Mouse (Mus musculus) cerebellum, adult 8-10 months (tissue): Measurements from ENCODE around the gene Trank1.

Experiments
- DNase-seq: peaks from one replicate; pipeline ENCODE4 v3.0.0; 2022

Gene Trank1

GRCm38 (mm10) chr9:111304036-111304435 is 7.5 kb upstream of the Trank1 start:
- DNase-seq = no peak

- DNase-seq = no peak
Observed at GRCm38 (mm10) chr9:111306142-111306541, 5.4 kb upstream of the Trank1 start.

GRCm38 (mm10) chr9:111311843-111312441 is 403 bp downstream of the Trank1 start:
- no peak for DNase-seq

- DNase-seq = no peak
Observed at GRCm38 (mm10) chr9:111312442-111313141, 1.1 kb downstream of the Trank1 start.

GRCm38 (mm10) chr9:111313299-111313698 is 1.8 kb downstream of the Trank1 start:
- DNase-seq = no peak

GRCm38 (mm10) chr9:111313793-111314192 is 2.3 kb downstream of the Trank1 start:
- no peak for DNase-seq

GRCm38 (mm10) chr9:111314219-111314618 is 2.7 kb downstream of the Trank1 start:
- peak; percentile 34 for DNase-seq

GRCm38 (mm10) chr9:111320912-111321311 is 9.4 kb downstream of the Trank1 start:
- no peak for DNase-seq

GRCm38 (mm10) chr9:111324881-111325280 is 13.3 kb downstream of the Trank1 start:
- no peak for DNase-seq

GRCm38 (mm10) chr9:111329881-111330280 is 18.3 kb downstream of the Trank1 start:
- DNase-seq = no peak

GRCm38 (mm10) chr9:111333790-111334189 is 22.3 kb downstream of the Trank1 start:
- no peak for DNase-seq

- no peak for DNase-seq
Observed at GRCm38 (mm10) chr9:111334555-111335164, 23.1 kb downstream of the Trank1 start.

GRCm38 (mm10) chr9:111351233-111351632 is 39.7 kb downstream of the Trank1 start:
- DNase-seq = no peak

GRCm38 (mm10) chr9:111351641-111352040 is 40.1 kb downstream of the Trank1 start:
- no peak for DNase-seq

GRCm38 (mm10) chr9:111352646-111353045 is 41.1 kb downstream of the Trank1 start:
- DNase-seq = no peak

GRCm38 (mm10) chr9:111355041-111355440 is 43.5 kb downstream of the Trank1 start:
- no peak for DNase-seq

GRCm38 (mm10) chr9:111356386-111356785 is 44.8 kb downstream of the Trank1 start:
- no peak for DNase-seq

- DNase-seq = no peak
Observed at GRCm38 (mm10) chr9:111363656-111364055, 52.1 kb downstream of the Trank1 start.

GRCm38 (mm10) chr9:111367713-111368112 is 56.2 kb downstream of the Trank1 start:
- DNase-seq = no peak

- no peak for DNase-seq
Observed at GRCm38 (mm10) chr9:111372079-111372478, 60.5 kb downstream of the Trank1 start.

GRCm38 (mm10) chr9:111377868-111378267 is 66.3 kb downstream of the Trank1 start:
- DNase-seq = no peak

GRCm38 (mm10) chr9:111381056-111382025 is 69.8 kb downstream of the Trank1 start:
- no peak for DNase-seq

- DNase-seq = no peak
Observed at GRCm38 (mm10) chr9:111382469-111382868, 70.9 kb downstream of the Trank1 start.
